Mouse (Mus musculus) embryonic facial prominence, embryonic 12.5 days (tissue): ENCODE measurements at regions not wholly inside any gene's neighbourhood (a gene's known extent, or its start where the extent isn't known, plus 50 kb on each side); places are given as distances from the start of the nearest gene placed in this dataset.

Source experiments
- ATAC-seq: fragments of 200-750 bp; cut with Nextera tagmentation; 2 replicates; pipeline ENCODE4 v1.8.0; 2017; ENCODE audit not compliant: insufficient number of reproducible peaks, insufficient read depth, low FRiP score, low TSS enrichment
- H3K27ac ChIP-seq: fragments of 300-500 bp; sonication (generic); 2 replicates; pipeline ENCODE4 v1.5.1; 2016; ENCODE audit warnings: mild to moderate bottlenecking
- H3K27me3 ChIP-seq: fragments of 300-500 bp; sonication (generic); 2 replicates; pipeline ENCODE4 v1.6.1; 2016; ENCODE audit warnings: mild to moderate bottlenecking, moderate library complexity
- H3K36me3 ChIP-seq: fragments of 300-500 bp; sonication (generic); 2 replicates; pipeline ENCODE4 v1.6.1; 2016; ENCODE audit warnings: mild to moderate bottlenecking
- H3K4me1 ChIP-seq: fragments of 300-500 bp; sonication (generic); 2 replicates; pipeline ENCODE4 v1.6.1; 2016
- H3K4me2 ChIP-seq: fragments of 300-500 bp; sonication (generic); replicated peaks from 2 replicates; pipeline ENCODE4 v1.6.1; 2016; ENCODE audit warnings: mild to moderate bottlenecking, moderate library complexity
- H3K4me3 ChIP-seq: fragments of 300-500 bp; sonication (generic); 2 replicates; pipeline ENCODE4 v1.5.1; 2016; ENCODE audit warnings: mild to moderate bottlenecking
- H3K9ac ChIP-seq: fragments of 300-500 bp; sonication (generic); 2 replicates; pipeline ENCODE4 v1.6.1; 2016; ENCODE audit warnings: mild to moderate bottlenecking, moderate library complexity
- H3K9me3 ChIP-seq: fragments of 300-500 bp; sonication (generic); 2 replicates; pipeline ENCODE4 v1.6.1; 2016; ENCODE audit warnings: mild to moderate bottlenecking, moderate library complexity
- WGBS: fragments of 180-500 bp; shearing (Covaris S2); methylation state at CpG from one replicate; pipeline ENCODE4 v1.1.7; 2016; 5-methylcytosine and 5-hydroxymethylcytosine counted together

GRCm38 (mm10) chr9:47423462-47423832 lies 106.5 kb upstream of the Cadm1 start:
- H3K4me2 ChIP-seq = no peak overlapping the region
- ATAC-seq = no peak
- no peaks in the 10 kb centered on the region for H3K36me3 ChIP-seq
- 63% methylated on average over 3 of the region's 3 CpGs for WGBS
- H3K27ac ChIP-seq = no peak overlapping the region
- H3K9me3 ChIP-seq = no peaks in the 10 kb centered on the region
- H3K4me3 ChIP-seq = no peak overlapping the region
- no peak overlapping the region for H3K9ac ChIP-seq
- H3K27me3 ChIP-seq = no peaks in the 10 kb centered on the region
- H3K4me1 ChIP-seq = peaks cover 16% of the 10 kb centered on the region

DNA sequence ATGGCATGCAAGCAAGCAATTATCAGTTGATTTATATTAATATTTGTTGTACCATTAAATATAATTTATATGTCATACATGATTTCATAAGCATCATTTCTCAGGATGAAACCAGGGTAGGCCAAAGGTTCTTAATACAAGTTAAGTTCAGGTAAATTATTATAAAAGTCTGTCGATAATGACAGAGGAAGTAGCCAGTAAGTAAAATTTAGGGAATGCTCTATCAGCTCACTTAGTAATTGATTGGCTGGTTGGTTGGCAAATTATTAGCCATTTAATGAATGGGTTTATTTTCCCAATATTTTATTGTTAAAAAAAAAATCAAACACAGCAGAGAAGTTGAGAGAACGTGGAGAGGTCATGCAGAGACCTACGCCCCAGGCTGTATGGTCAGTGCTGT lies 105.8 kb upstream of the Cadm1 start:
- H3K36me3 ChIP-seq = no peaks in the 10 kb centered on the region
- WGBS = 83% methylated on average over 3 of the region's 3 CpGs
- H3K9me3 ChIP-seq = no peaks in the 10 kb centered on the region
- H3K4me1 ChIP-seq = peaks cover 19% of the 10 kb centered on the region
- H3K4me2 ChIP-seq = no peak overlapping the region
- ATAC-seq = no peak
- no peaks in the 10 kb centered on the region for H3K27me3 ChIP-seq
- H3K9ac ChIP-seq = no peak overlapping the region
- no peak overlapping the region for H3K4me3 ChIP-seq
- no peak overlapping the region for H3K27ac ChIP-seq

DNA sequence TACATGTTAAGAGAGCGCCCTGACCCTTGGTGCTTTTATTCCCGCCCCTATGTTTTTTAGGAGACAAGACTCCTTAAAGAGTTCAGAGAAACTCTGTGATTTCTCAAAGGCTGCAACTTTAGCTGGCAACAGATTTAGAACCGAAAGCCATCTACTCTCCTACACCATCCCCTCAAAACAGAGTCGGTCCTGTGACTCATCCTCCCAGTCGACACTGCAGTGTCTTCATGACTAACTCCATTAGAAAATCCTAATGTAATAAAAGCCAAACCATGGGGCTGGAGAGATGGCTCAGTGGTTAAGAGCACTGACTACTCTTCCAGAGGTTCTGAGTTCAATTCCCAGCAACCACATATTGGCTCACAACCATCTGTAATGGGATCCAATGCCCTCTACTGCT lies 103.3 kb upstream of the Cadm1 start:
- Histone ChIP-seq H3K9me3 (no peaks in the 10 kb centered on the region), H3K27ac (no peak overlapping the region), H3K27me3 (no peaks in the 10 kb centered on the region), H3K4me2 (no peak overlapping the region), H3K36me3 (no peaks in the 10 kb centered on the region), H3K9ac (no peak overlapping the region), H3K4me1 (peaks cover 20% of the 10 kb centered on the region), H3K4me3 (no peak overlapping the region)
- WGBS = 94% methylated on average over 5 of the region's 5 CpGs
- ATAC-seq = no peak

GRCm38 (mm10) chr9:47428710-47429341 lies 101.1 kb upstream of the Cadm1 start:
- Histone ChIP-seq H3K9me3 (no peaks in the 10 kb centered on the region), H3K9ac (no peak overlapping the region), H3K4me2 (no peak overlapping the region), H3K36me3 (no peaks in the 10 kb centered on the region), H3K27me3 (no peaks in the 10 kb centered on the region), H3K27ac (no peak overlapping the region), H3K4me1 (peaks cover 4% of the 10 kb centered on the region; the same call in 1 of the 2 replicates), H3K4me3 (no peak overlapping the region)
- 78% methylated on average over 8 of the region's 8 CpGs for whole genome bisulfite sequencing
- ATAC-seq = no peak

DNA sequence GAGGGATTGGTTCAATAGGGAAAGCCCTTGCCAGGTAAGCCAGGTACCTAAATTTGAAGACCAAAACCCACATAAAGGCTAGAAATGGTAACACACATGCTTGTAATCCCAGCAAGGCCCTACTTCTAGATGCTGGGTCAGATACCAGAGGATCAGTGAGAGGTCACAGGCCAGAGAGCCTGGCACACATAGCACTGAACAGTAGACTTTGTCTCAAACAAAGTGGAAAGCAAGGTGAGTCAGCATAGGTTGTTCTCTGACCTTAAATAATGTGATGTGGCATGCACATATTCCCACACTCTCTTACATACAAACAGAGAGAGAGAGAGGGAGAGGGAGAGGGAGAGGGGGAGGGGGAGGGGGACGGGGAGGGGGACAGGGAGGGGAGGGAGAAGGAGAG lies 100.3 kb upstream of the Cadm1 start:
- H3K9me3 ChIP-seq = no peaks in the 10 kb centered on the region
- no CpG with 5 or more reads among the region's 1 CpGs for WGBS
- H3K9ac ChIP-seq = no peak overlapping the region
- H3K4me3 ChIP-seq = no peak overlapping the region
- ATAC-seq = no peak
- no peak overlapping the region for H3K4me2 ChIP-seq
- H3K36me3 ChIP-seq = no peaks in the 10 kb centered on the region
- H3K27me3 ChIP-seq = no peaks in the 10 kb centered on the region
- H3K4me1 ChIP-seq = peaks cover 4% of the 10 kb centered on the region; the same call in 1 of the 2 replicates
- H3K27ac ChIP-seq = no peak overlapping the region

GRCm38 (mm10) chr9:47432715-47433114 lies 97.3 kb upstream of the Cadm1 start:
- WGBS = 73% methylated on average over 4 of the region's 4 CpGs
- H3K4me3 ChIP-seq = no peak overlapping the region
- no peak overlapping the region for H3K9ac ChIP-seq
- no peaks in the 10 kb centered on the region for H3K36me3 ChIP-seq
- no peak for ATAC-seq
- peaks cover 9% of the 10 kb centered on the region for H3K4me1 ChIP-seq
- H3K27me3 ChIP-seq = no peaks in the 10 kb centered on the region
- H3K4me2 ChIP-seq = no peak overlapping the region
- no peaks in the 10 kb centered on the region for H3K9me3 ChIP-seq
- H3K27ac ChIP-seq = no peak overlapping the region

- Histone ChIP-seq H3K27me3 (no peaks in the 10 kb centered on the region), H3K4me2 (no peak overlapping the region)
- ATAC-seq = no peak
Measured at GRCm38 (mm10) chr9:47433185-47433584, 96.8 kb upstream of the Cadm1 start.

DNA sequence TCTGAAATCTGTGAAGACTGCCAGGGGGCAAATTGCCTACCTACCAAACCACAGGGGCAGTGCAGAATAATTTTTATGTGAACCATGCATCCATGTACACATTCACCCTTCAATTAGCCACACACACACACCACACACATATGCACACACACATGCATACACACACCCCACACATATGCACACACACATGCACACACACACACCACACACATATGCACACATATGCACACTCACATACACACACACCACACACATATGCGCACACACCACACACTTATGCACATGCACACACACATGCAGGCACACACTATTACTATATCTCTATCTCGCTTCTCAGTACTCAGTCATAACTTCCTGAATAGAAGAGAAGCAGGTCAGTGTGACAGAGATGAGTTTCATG lies 95.9 kb upstream of the Cadm1 start:
- Histone ChIP-seq H3K36me3 (no peaks in the 10 kb centered on the region), H3K27ac (no peak overlapping the region), H3K27me3 (peaks cover 2% of the 10 kb centered on the region; the same call in 1 of the 2 replicates), H3K4me3 (no peak overlapping the region), H3K4me2 (no peak overlapping the region), H3K4me1 (peaks cover 8% of the 10 kb centered on the region), H3K9me3 (no peaks in the 10 kb centered on the region), H3K9ac (no peak overlapping the region)
- 86% methylated on average over 2 of the region's 2 CpGs for WGBS
- no peak for ATAC-seq

More at GRCm38 (mm10) chr9:47433185-47433584, 96.8 kb upstream of the Cadm1 start:
- Histone ChIP-seq H3K4me1 (peaks cover 9% of the 10 kb centered on the region), H3K36me3 (no peaks in the 10 kb centered on the region), H3K4me3 (no peak overlapping the region), H3K9me3 (no peaks in the 10 kb centered on the region), H3K9ac (no peak overlapping the region), H3K27ac (no peak overlapping the region)
- WGBS = 73% methylated on average over 2 of the region's 2 CpGs

GRCm38 (mm10) chr9:47438976-47439375 lies 91.0 kb upstream of the Cadm1 start:
- no peak for ATAC-seq
- WGBS = 71% methylated on average over 4 of the region's 4 CpGs
- Histone ChIP-seq H3K4me3 (no peak overlapping the region), H3K27ac (no peak overlapping the region), H3K27me3 (peaks cover 4% of the 10 kb centered on the region), H3K36me3 (no peaks in the 10 kb centered on the region), H3K9me3 (no peaks in the 10 kb centered on the region), H3K4me2 (no peak overlapping the region), H3K9ac (no peak overlapping the region), H3K4me1 (peaks cover 14% of the 10 kb centered on the region)

GRCm38 (mm10) chr9:47439506-47439905 lies 90.5 kb upstream of the Cadm1 start:
- 27% methylated on average over 11 of the region's 11 CpGs for WGBS
- H3K27ac ChIP-seq = no peak overlapping the region

GRCm38 (mm10) chr9:47440128-47440527 lies 89.8 kb upstream of the Cadm1 start:
- Histone ChIP-seq H3K36me3 (no peaks in the 10 kb centered on the region), H3K9ac (no peak overlapping the region), H3K4me1 (peaks cover 13% of the 10 kb centered on the region), H3K27me3 (peaks cover 4% of the 10 kb centered on the region), H3K9me3 (no peaks in the 10 kb centered on the region), H3K27ac (no peak overlapping the region), H3K4me3 (0 out of 2 replicates have a peak overlapping the region, but pooled peaks have one; percentile 10), H3K4me2 (peak overlapping the region; percentile 37)
- ATAC-seq = no peak
- 18% methylated on average over 6 of the region's 6 CpGs for WGBS

More at GRCm38 (mm10) chr9:47439506-47439905, 90.5 kb upstream of the Cadm1 start:
- no peak for ATAC-seq
- Histone ChIP-seq H3K9me3 (no peaks in the 10 kb centered on the region), H3K4me2 (peak overlapping the region; percentile 37), H3K36me3 (no peaks in the 10 kb centered on the region), H3K4me1 (peaks cover 14% of the 10 kb centered on the region), H3K27me3 (peaks cover 4% of the 10 kb centered on the region), H3K9ac (no peak overlapping the region), H3K4me3 (0 out of 2 replicates have a peak overlapping the region, but pooled peaks have one; percentile 10)

- H3K27me3 ChIP-seq = peaks cover 4% of the 10 kb centered on the region
- H3K4me3 ChIP-seq = no peak overlapping the region
- no peak for ATAC-seq
- H3K27ac ChIP-seq = no peak overlapping the region
- H3K4me2 ChIP-seq = no peak overlapping the region
- no peaks in the 10 kb centered on the region for H3K9me3 ChIP-seq
- WGBS = 90% methylated on average over 8 of the region's 8 CpGs
- H3K9ac ChIP-seq = no peak overlapping the region
- no peaks in the 10 kb centered on the region for H3K36me3 ChIP-seq
- peaks cover 9% of the 10 kb centered on the region; the same call in 1 of the 2 replicates for H3K4me1 ChIP-seq
Measured at GRCm38 (mm10) chr9:47441155-47441554, 88.8 kb upstream of the Cadm1 start.
